ENCODE assay signal across 8 mouse cellular contexts in the genomic region with DNA sequence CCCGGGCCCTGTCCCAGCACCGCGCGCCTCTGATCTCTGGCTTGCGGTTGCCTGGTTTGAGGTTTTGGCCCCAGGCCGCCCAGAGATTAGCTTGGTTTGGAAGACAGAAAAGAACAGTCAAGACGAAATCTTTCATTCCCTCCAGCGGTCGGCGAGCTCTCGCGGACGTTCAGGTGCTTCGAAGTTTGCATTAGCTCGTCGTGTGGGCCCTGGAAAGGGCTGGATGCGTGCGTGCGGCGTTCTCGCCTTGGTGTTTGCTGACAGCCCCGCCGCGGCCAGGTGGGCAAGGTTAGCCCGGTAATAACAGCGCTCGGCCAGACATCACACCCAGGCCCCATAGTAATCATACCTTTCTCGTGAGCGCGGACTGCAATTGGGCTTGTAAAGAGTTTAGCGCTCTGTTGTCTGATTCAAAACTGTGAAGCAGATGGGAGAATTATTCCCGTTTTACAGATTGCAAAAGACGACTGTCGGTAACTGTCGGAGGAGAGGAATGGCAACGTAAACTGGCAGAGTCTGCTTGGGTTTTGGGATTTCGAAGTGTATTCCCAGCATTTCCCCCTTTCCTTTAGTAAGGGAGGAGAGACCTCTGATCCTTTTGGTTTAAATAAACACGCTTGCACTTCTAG. TPM values are rescaled to one million over a fixed set of nuclear protein-coding genes. Genes with fewer than 3 reads are reported as not detected.
A peak's percentile ranks its signal among the peaks of the same experiment; 100 is the strongest.
DNase-seq lines count a peak whose midpoint lies in the region; ATAC-seq and TF ChIP-seq lines count a peak whose summit lies in the region.

No protein-coding gene starts in this region.

- TF ChIP-seq CTCF in olfactory bulb, adult 2 months (IDR thresholded peaks at IDR 0.05; ENCODE audit: insufficient read depth, low read depth, low read length) = no peak

- H3K27ac ChIP-seq in kidney, embryonic 16.5 days (ENCODE audit: low read length) = peak overlapping the region; percentile 87
- peak overlapping the region; percentile 93 for H3K27ac ChIP-seq in forebrain, embryonic 12.5 days
- peak overlapping the region; percentile 92 for H3K27ac ChIP-seq in limb, embryonic 15.5 days
- H3K27ac ChIP-seq in olfactory bulb, adult 2 months (ENCODE audit: insufficient read depth, low read depth, low read length) = peak overlapping the region; percentile 23

- peak overlapping the region; percentile 90 for H3K9ac ChIP-seq in kidney, embryonic 16.5 days (replicated peaks; ENCODE audit: low read length)
- H3K9ac ChIP-seq in forebrain, embryonic 12.5 days = peak overlapping the region; percentile 75
- peak overlapping the region; percentile 34 for H3K9ac ChIP-seq in limb, embryonic 15.5 days

- H3K4me1 ChIP-seq in kidney, embryonic 16.5 days (ENCODE audit: insufficient read depth, low read length) = peaks cover 31% of the 10 kb centered on the region
- peaks cover 29% of the 10 kb centered on the region for H3K4me1 ChIP-seq in forebrain, embryonic 12.5 days
- H3K4me1 ChIP-seq in limb, embryonic 15.5 days = peaks cover 24% of the 10 kb centered on the region
- peaks cover 2% of the 10 kb centered on the region; the same call in 1 of the 2 replicates for H3K4me1 ChIP-seq in olfactory bulb, adult 2 months (ENCODE audit: control insufficient read depth, insufficient read depth, low read length)

- no peaks in the 10 kb centered on the region for H3K36me3 ChIP-seq in kidney, embryonic 16.5 days (ENCODE audit: insufficient read depth, low read length)
- H3K36me3 ChIP-seq in forebrain, embryonic 12.5 days (replicated peaks) = no peaks in the 10 kb centered on the region
- H3K36me3 ChIP-seq in limb, embryonic 15.5 days = no peaks in the 10 kb centered on the region

- peak; percentile 46 for ATAC-seq in kidney, embryonic 16.5 days (ENCODE audit: low FRiP score, low TSS enrichment)
- peak; percentile 37 for ATAC-seq in forebrain, embryonic 12.5 days (ENCODE audit: low FRiP score)
- peak; percentile 30; the same call in 1 of the 2 replicates for ATAC-seq in limb, embryonic 15.5 days (ENCODE audit: insufficient number of reproducible peaks, low FRiP score, low TSS enrichment, low read depth)

- DNase-seq in kidney, postnatal 4 days = no peak
- DNase-seq in NIH3T3 (ENCODE audit: low read depth) = peak; percentile 74
- no peak for DNase-seq in kidney, adult 9 months
- no peak for DNase-seq in urinary bladder, postnatal 14 days (ENCODE audit: low spot score)

- H3K4me2 ChIP-seq in kidney, embryonic 16.5 days (replicated peaks; ENCODE audit: low read depth, low read length) = peak overlapping the region; percentile 65
- peak overlapping the region; percentile 73 for H3K4me2 ChIP-seq in forebrain, embryonic 12.5 days
- H3K4me2 ChIP-seq in limb, embryonic 15.5 days = peak overlapping the region; percentile 90

- H3K4me3 ChIP-seq in kidney, embryonic 16.5 days (ENCODE audit: low read length) = peak overlapping the region; percentile 81
- H3K4me3 ChIP-seq in forebrain, embryonic 12.5 days (replicated peaks) = peak overlapping the region; percentile 94
- H3K4me3 ChIP-seq in limb, embryonic 15.5 days = peak overlapping the region; percentile 76
- H3K4me3 ChIP-seq in olfactory bulb, adult 2 months (ENCODE audit: insufficient read depth, low read depth, low read length) = peak overlapping the region; percentile 72

- no peaks in the 10 kb centered on the region for H3K9me3 ChIP-seq in kidney, embryonic 16.5 days (ENCODE audit: low read length)
- no peaks in the 10 kb centered on the region for H3K9me3 ChIP-seq in forebrain, embryonic 12.5 days
- no peaks in the 10 kb centered on the region for H3K9me3 ChIP-seq in limb, embryonic 15.5 days

- TF ChIP-seq POLR2A in olfactory bulb, adult 2 months (IDR thresholded peaks at IDR 0.05; ENCODE audit: insufficient read depth, low read depth, low read length) = no peak

- H3K27me3 ChIP-seq in kidney, embryonic 16.5 days (ENCODE audit: insufficient read depth, low read length) = no peaks in the 10 kb centered on the region
- no peaks in the 10 kb centered on the region for H3K27me3 ChIP-seq in forebrain, embryonic 12.5 days
- no peaks in the 10 kb centered on the region for H3K27me3 ChIP-seq in limb, embryonic 15.5 days

- WGBS in kidney, embryonic 16.5 days = under 1% methylated on average over 38 of the region's 38 CpGs
- WGBS in forebrain, embryonic 12.5 days = under 1% methylated on average over 38 of the region's 38 CpGs
- under 1% methylated on average over 38 of the region's 38 CpGs for WGBS in limb, embryonic 15.5 days
- WGBS in olfactory bulb, adult 2 months = under 1% methylated on average over 38 of the region's 38 CpGs

RNA-seq across cellular contexts. Expression of a gene that starts 0.6 kb away (rescaled TPM):
- polyA plus RNA-seq in kidney, embryonic 16.5 days (2015; fragmentation: Nextera tagmentation; extraction: Ambion mirVana) = 29.1 and 39.8 TPM in 2 replicates
- 26.6 and 32.4 TPM in 2 replicates for polyA plus RNA-seq in forebrain, embryonic 12.5 days (2016; fragmentation: Nextera tagmentation; extraction: Ambion mirVana)
- polyA plus RNA-seq in limb, embryonic 15.5 days (2015; fragmentation: Nextera tagmentation; extraction: Ambion mirVana) = 19.6 and 20.8 TPM in 2 replicates
- not detected in 2 replicates for polyA plus RNA-seq in olfactory bulb, adult 2 months (2012; ENCODE audit: insufficient read depth, insufficient read length, low replicate concordance, missing spikeins)

Comparison
In these comparisons a context has a peak if more than half of its experiments do, and no peak if none do; other contexts are left out.
1. H3K27ac ChIP-seq: peak in every context shown above with its lines; median percentile 93 in forebrain, embryonic 12.5 days; 92 in limb, embryonic 15.5 days; 87 in kidney, embryonic 16.5 days; 23 in olfactory bulb, adult 2 months.
2. H3K9ac ChIP-seq: peak in every context shown above with its lines; median percentile 90 in kidney, embryonic 16.5 days; 75 in forebrain, embryonic 12.5 days; 34 in limb, embryonic 15.5 days.